Mouse (Mus musculus): ENCODE data around the gene Tomm40. TPM values are rescaled to one million over a fixed set of nuclear protein-coding genes. Genes with fewer than 3 reads are reported as not detected.

The Tomm40 gene
- total RNA-seq, 2 experiments from 2014 or later: 36.8 to 47.6 TPM

- no peak for DNase-seq
- intact Hi-C loops (cut with DNase I): loop anchor here (2.0 kb wide), 1 partner anchor 45 kb away; no protein-coding TSS in a partner anchor
Observed at GRCm38 (mm10) chr7:19713598-19713997, 1.6 kb downstream of the Tomm40 start.

- intact Hi-C loops (cut with DNase I): loop anchor here (2.0 kb wide), 1 partner anchor 44 kb away; no protein-coding TSS in a partner anchor
- DNase-seq: no peak
Observed at GRCm38 (mm10) chr7:19713196-19713595, 2.0 kb downstream of the Tomm40 start.

GRCm38 (mm10) chr7:19712414-19712813 is 2.8 kb downstream of the Tomm40 start:
- intact Hi-C loops (cut with DNase I): loop anchor here (2.0 kb wide), 1 partner anchor 44 kb away; no protein-coding TSS in a partner anchor
- DNase-seq: no peak

DNA sequence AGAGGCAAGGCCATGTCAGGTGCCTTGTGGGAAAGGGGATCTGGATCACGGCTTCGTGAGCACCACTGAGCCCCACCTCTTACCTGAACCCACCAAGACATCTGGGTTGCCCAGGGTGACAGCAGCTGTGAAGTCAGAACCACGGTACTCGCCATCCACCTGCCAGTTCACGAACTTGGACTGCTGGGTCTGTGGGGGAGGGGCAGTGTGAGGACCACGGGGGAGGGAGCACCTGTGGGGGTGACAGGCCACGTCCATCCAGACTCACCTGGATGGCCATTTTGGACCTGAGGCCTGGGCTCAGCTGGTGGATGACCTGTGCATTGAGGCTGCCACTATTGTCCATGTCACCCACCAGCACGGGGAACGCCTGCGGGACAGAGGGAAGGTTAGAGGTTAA is 4.6 kb downstream of the Tomm40 start:
- DNase-seq: no peak
- intact Hi-C loops (cut with DNase I): no loop called here

GRCm38 (mm10) chr7:19705271-19705670 is 10.0 kb downstream of the Tomm40 start:
- intact Hi-C loops (cut with DNase I): no loop called here
- no peak for DNase-seq

- DNase-seq: no peak
- intact Hi-C loops (cut with DNase I): no loop called here
Observed at GRCm38 (mm10) chr7:19704475-19704874, 10.8 kb downstream of the Tomm40 start.

- intact Hi-C loops (cut with DNase I): no loop called here
- no peak for DNase-seq
Observed at GRCm38 (mm10) chr7:19702859-19703555, 12.2 kb downstream of the Tomm40 start.

DNA sequence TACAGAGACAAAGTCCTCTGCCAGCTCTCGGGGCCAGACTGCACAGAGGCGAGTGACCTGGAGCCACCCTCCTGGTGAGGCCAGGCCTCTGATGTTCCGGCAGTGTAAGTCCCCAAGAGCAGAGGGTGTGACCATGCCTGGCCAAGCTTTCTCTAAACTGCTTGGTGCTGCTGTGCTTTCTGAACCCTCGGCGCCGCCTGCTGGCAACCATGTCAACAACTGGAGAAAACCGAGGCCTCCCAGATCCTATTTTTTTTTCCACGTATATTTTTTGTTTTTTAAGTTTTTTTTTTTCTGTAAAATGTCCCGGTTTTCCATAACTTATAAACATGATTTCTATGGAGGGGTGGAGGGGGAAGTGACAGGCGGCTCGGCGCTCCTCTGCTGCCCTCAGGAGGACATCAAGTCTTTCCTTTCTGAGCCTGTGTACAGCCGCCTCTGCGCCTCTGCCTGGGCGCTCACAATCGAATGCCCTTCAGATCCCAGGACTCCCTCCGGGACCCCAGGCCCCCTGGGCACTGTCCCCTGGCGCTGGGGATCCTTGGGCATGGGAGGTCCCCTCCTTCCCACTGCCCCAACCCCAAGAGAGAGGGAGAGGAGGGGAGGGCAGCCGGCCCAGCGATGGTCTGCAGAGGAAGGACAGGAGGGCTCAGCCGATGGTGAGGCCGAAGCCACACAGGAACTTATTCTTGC is 14.0 kb downstream of the Tomm40 start:
- DNase-seq: peak; percentile 66 to 68
- intact Hi-C loops (cut with DNase I): no loop called here

- intact Hi-C loops (cut with DNase I): no loop called here
- DNase-seq: no peak
Observed at GRCm38 (mm10) chr7:19700299-19701068, 14.8 kb downstream of the Tomm40 start.

- DNase-seq: no peak
- intact Hi-C loops (cut with DNase I): no loop called here
Observed at GRCm38 (mm10) chr7:19699827-19700148, 15.4 kb downstream of the Tomm40 start.

- intact Hi-C loops (cut with DNase I): no loop called here
- peak; percentile 40 to 41 for DNase-seq
Observed at GRCm38 (mm10) chr7:19698907-19699826, 16.1 kb downstream of the Tomm40 start, which contains the start of gene Apoe. Gene Apoe (minus strand): TSS chr7:19699188.

GRCm38 (mm10) chr7:19697949-19698906 is 17.0 kb downstream of the Tomm40 start:
- intact Hi-C loops (cut with DNase I): no loop called here

DNA sequence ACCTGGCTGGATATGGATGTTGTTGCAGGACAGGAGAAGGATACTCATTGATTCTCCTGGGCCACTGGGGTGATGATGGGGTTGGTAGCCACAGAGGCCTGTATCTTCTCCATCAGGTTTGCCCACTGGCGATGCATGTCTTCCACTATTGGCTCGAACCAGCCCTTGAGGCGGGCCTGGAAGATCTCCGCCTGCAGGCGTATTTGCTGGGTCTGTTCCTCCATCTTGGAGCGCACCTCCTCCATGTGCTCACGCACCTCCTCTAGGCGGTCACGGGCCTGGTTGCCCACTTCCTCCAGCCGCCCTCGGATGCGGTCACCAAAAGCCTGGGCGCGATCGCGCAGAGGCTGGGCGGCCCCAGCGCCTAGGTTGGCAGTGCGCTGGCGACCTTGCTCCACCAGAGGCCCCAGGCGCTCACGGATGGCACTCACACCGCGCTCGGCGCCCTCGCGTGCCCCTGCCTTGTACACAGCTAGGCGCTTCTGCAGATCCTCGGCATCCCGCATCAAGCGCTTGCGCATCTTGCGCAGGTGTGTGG is 18.8 kb downstream of the Tomm40 start:
- DNase-seq: no peak
- intact Hi-C loops (cut with DNase I): no loop called here

More at GRCm38 (mm10) chr7:19697949-19698906, 17.0 kb downstream of the Tomm40 start:
- DNase-seq: no peak

DNA sequence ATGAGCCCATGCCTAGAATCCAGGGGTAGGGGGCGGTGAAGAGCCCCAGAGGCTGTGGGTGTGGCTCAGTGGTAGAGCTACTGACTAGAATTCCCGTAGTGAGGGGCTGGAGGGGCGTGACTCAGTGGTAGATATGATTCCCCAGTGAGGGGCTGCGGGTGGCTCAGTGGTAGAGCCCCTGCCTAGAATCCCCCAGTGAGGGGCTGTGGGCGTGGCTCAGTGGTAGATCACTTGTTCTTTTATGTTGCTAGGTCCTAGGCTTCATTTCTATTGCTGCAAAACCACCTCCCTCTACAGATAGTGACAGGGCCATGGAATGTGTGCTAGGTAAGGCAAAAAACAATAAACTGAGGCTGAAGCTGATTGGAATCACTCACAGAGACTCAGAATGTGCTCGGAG is 19.4 kb downstream of the Tomm40 start:
- DNase-seq: no peak
- intact Hi-C loops (cut with DNase I): no loop called here

- intact Hi-C loops (cut with DNase I): no loop called here
- no peak for DNase-seq
Observed at GRCm38 (mm10) chr7:19695213-19695594, 20.0 kb downstream of the Tomm40 start.

GRCm38 (mm10) chr7:19694336-19695212 is 20.7 kb downstream of the Tomm40 start:
- no peak for DNase-seq
- intact Hi-C loops (cut with DNase I): no loop called here

GRCm38 (mm10) chr7:19693421-19693820 is 21.8 kb downstream of the Tomm40 start:
- intact Hi-C loops (cut with DNase I): no loop called here
- DNase-seq: peak; percentile 37 to 38

Data from gastrocnemius, postnatal 36 days (tissue).